Mouse (Mus musculus): ENCODE data around the gene Tbc1d4.

The Tbc1d4 gene

GRCm38 (mm10) chr14:101537906-101538305 is 71.1 kb downstream of the Tbc1d4 start:
- ATAC-seq (ENCODE audit: insufficient number of reproducible peaks, low FRiP score, low TSS enrichment), result peak; percentile 82

- no peak for ATAC-seq (ENCODE audit: insufficient number of reproducible peaks, low FRiP score, low TSS enrichment)
Measured at GRCm38 (mm10) chr14:101537413-101537812, 71.6 kb downstream of the Tbc1d4 start.

GRCm38 (mm10) chr14:101532090-101532695 is 76.8 kb downstream of the Tbc1d4 start:
- no peak for ATAC-seq (ENCODE audit: insufficient number of reproducible peaks, low FRiP score, low TSS enrichment)

DNA sequence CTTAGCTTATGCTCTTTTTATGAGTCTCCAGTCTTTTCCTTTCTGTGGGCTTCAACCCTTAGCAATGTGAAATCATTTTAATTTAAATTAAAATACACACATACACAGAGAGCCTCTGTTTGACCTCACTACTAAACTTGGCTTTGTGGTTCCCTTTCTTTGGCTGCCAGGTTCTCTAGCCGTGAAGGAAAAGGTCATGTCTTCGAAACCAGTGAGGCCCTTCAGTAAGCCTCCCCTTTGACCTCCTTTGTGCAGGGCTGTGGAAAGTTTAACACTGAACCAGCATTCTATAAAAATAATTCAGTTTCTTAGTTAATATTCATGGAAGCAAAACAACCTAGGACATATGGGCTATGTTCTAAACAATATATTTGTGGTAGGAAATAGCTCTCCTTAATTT is 78.5 kb downstream of the Tbc1d4 start:
- no peak for ATAC-seq (ENCODE audit: insufficient number of reproducible peaks, low FRiP score, low TSS enrichment)

GRCm38 (mm10) chr14:101529194-101529593 is 79.8 kb downstream of the Tbc1d4 start:
- ATAC-seq (ENCODE audit: insufficient number of reproducible peaks, low FRiP score, low TSS enrichment), result no peak

- no peak for ATAC-seq (ENCODE audit: insufficient number of reproducible peaks, low FRiP score, low TSS enrichment)
Measured at GRCm38 (mm10) chr14:101527420-101527996, 81.5 kb downstream of the Tbc1d4 start.

- ATAC-seq (ENCODE audit: insufficient number of reproducible peaks, low FRiP score, low TSS enrichment), result no peak
Measured at GRCm38 (mm10) chr14:101526478-101526877, 82.5 kb downstream of the Tbc1d4 start.

- ATAC-seq (ENCODE audit: insufficient number of reproducible peaks, low FRiP score, low TSS enrichment), result no peak
Measured at GRCm38 (mm10) chr14:101519964-101520363, 89.0 kb downstream of the Tbc1d4 start.

DNA sequence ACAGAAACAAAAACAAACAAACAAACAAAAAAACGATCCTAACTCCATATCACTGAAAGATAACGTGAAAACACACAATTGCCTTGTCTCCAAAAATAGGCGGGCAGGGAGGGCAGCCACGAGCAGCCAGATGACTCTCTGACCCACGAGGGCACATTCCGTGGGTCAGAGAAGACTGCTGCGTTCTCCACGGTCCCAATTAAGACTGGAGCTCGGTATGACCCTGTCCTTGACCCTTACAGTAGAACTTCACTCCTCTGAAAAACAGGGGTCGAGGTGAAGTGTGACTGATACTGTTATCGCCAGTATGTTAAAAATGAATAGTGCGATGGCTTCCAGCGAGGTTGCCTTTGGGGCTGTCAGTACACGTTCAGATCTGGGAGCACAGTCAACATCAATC is 90.7 kb downstream of the Tbc1d4 start:
- no peak for ATAC-seq (ENCODE audit: insufficient number of reproducible peaks, low FRiP score, low TSS enrichment)

- no peak for ATAC-seq (ENCODE audit: insufficient number of reproducible peaks, low FRiP score, low TSS enrichment)
Measured at GRCm38 (mm10) chr14:101517801-101518200, 91.2 kb downstream of the Tbc1d4 start.

GRCm38 (mm10) chr14:101517341-101517740 is 91.7 kb downstream of the Tbc1d4 start:
- ATAC-seq (ENCODE audit: insufficient number of reproducible peaks, low FRiP score, low TSS enrichment), result no peak

DNA sequence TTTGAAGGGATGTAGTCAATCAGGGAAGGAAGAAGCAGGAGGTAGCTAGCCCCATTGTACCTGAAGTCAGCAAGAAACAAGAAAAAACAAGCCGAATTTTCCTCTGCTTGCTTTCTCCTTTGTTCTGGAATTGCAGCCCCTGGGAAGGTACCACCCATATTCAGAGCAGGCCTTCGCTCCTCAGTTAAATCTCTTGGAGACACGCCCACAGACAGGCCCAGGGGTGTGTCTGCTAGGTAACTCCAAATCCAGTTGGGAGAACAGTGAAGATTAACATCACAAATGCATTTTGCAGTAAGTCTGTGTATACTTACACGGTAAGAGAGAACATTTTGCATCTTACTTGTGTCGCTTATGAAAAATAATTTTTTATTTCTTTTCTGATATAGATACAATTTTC is 92.1 kb downstream of the Tbc1d4 start:
- ATAC-seq (ENCODE audit: insufficient number of reproducible peaks, low FRiP score, low TSS enrichment), result no peak

GRCm38 (mm10) chr14:101516031-101516430 is 93.0 kb downstream of the Tbc1d4 start:
- ATAC-seq (ENCODE audit: insufficient number of reproducible peaks, low FRiP score, low TSS enrichment), result no peak

- ATAC-seq (ENCODE audit: insufficient number of reproducible peaks, low FRiP score, low TSS enrichment), result no peak
Measured at GRCm38 (mm10) chr14:101515271-101515670, 93.7 kb downstream of the Tbc1d4 start.

DNA sequence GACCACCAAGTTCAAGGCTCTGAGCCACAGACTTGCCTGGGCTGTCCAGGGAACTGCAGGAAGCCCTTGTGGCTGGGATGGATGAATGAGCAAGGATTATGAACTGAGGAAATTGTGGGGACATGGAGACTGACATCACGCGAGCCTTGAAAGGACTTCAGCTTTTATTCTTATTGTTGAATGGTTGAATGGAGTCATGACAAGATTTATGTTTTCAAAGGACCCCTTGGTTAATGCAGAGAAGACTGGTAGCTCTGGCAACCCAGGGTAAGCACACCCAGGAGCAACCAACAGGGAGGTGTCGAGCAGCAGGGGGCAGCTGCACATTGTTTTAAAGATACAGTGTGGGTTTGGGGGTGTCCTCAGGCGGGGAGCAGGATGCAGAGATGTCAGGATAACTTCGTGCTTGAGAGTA is 94.4 kb downstream of the Tbc1d4 start:
- no peak for ATAC-seq (ENCODE audit: insufficient number of reproducible peaks, low FRiP score, low TSS enrichment)

DNA sequence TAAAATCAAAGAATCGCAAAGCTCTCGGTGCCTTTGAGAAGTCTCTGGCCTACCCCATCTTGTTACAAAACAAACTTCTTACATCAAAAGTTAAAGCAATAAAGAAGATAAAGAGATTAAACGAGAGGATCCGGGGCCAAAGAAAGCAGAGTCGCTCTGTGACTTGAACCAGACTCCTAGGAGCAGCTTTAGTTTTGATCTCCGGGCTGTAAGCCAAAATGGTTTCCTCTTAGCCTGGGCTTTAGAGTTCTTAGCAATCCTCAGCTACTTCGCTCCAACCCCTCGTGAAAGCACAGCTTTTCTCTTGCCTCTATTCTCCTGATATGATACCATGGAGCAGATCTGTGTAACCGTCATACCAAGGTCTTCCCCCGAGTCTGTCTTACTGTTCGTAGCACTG is 95.8 kb downstream of the Tbc1d4 start:
- ATAC-seq (ENCODE audit: insufficient number of reproducible peaks, low FRiP score, low TSS enrichment), result no peak

DNA sequence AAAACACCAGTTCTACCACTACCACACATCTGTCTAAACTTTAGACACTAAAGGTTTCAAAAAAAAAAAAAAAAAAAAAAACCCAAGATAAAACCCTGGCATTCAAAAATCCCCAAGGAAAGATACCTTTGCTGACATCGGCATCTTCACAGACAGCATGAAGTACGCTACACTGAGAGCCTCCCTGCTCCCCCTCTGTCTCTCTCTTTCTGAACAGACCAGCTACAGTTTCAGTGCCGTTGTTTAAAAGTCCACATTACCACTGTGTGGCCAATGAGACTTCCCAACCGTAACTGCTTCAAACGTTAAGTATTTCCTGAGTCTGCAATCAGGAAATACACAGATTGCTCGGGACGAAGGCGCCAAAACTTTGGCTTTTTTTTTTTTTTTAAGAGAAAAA is 97.6 kb downstream of the Tbc1d4 start:
- ATAC-seq (ENCODE audit: insufficient number of reproducible peaks, low FRiP score, low TSS enrichment), result no peak

DNA sequence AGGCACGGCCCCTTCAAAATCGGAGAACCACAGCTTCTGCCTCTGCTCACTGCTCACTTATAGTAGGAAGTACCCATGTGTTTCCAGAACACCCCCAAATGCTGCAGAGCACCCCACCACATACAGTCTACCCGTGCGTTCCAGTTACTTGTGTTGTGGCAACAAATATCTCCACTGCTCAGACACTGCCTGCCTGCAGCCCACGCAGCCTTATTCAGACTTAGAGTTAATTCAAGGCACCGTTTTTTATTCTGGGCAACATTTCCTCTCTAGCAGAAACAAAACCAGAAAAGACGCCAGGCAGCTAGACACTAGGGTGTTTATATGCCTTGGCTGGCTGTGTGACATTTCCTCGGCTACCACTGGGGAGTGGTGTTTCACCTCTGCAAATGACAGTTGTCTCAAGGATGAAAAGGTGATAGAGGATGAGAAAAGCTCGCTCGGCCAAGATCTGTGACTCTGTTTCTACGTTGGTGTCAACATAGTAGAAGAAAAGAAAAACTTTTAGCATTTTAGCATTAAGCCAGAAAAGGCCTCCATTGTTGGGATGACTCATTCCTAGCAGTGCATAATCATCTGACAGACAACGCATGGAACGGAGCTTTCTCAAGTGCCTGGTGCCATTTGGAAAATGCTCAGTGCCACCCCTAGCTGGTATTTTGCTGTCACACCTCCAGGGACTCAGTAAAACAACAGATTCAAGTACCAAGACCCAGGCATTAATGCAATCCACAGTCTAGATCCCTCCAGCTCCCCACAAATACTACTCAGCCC is 98.3 kb downstream of the Tbc1d4 start:
- ATAC-seq (ENCODE audit: insufficient number of reproducible peaks, low FRiP score, low TSS enrichment), result no peak

GRCm38 (mm10) chr14:101509759-101510158 is 99.2 kb downstream of the Tbc1d4 start:
- no peak for ATAC-seq (ENCODE audit: insufficient number of reproducible peaks, low FRiP score, low TSS enrichment)

- ATAC-seq (ENCODE audit: insufficient number of reproducible peaks, low FRiP score, low TSS enrichment), result no peak
Measured at GRCm38 (mm10) chr14:101507956-101508355, 101.0 kb downstream of the Tbc1d4 start.

DNA sequence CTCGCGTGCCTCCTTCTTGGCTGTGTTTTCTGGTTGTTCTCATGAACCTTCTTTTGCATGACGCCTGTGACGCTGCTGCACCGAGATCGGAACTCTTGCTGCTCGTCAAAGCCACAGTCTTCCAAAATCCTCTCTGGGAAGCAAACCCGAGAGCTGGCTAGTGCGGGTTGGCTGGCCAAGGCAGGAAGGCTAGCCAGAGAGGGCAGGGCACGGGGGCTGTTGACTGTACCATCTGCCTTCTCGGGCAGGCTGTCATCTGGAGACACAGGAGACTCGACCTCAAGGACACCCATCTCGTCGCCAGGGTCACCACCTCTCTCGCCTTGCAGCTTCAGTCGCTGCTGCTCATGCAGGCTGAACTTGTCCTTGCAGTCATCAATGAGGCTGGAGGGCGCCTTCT is 101.8 kb downstream of the Tbc1d4 start:
- ATAC-seq (ENCODE audit: insufficient number of reproducible peaks, low FRiP score, low TSS enrichment), result peak; percentile 60

- ATAC-seq (ENCODE audit: insufficient number of reproducible peaks, low FRiP score, low TSS enrichment), result no peak
Measured at GRCm38 (mm10) chr14:101505805-101506204, 103.2 kb downstream of the Tbc1d4 start.
